Mouse (Mus musculus): ENCODE measurements around the gene Olfr477.
"Not testable (repeated sequence)": the region's sequence is repeated elsewhere in the genome, so short reads cannot be mapped to it uniquely, and the experiment has no call there.

The Olfr477 gene

GRCm38 (mm10) chr7:107986393-107986792 lies at the start of gene Olfr477:
Olfr477 (plus strand) TSS chr7:107986693.
- no peak for DNase-seq (ENCODE audit: inconsistent ontology term)

- DNase-seq (ENCODE audit: inconsistent ontology term) = not testable (repeated sequence)
Observed at GRCm38 (mm10) chr7:107952539-107952938, 34.0 kb upstream of the Olfr477 start.

DNA sequence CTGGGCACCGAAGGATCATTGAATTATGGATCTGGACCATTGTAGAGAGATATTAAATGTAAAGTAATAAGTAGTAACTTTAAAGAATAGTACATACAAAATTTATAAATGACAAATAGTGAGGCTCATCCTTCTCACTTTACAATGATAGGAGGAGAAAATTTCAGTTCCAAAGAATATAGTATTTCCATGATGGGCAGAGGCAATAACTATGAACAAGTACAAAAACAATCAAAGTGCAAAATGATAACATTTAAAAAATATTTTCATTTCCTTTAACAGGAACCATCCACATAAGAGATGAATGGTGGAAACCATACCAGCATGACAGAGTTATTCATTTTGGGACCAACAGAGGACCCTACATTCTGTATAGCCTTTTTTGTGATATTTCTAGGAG lies 32.1 kb upstream of the Olfr477 start, which contains the start of gene Olfr474:
Gene Olfr474 (plus strand): TSS at position 301 of the 400 bp plus-strand sequence.
- no peak for DNase-seq (ENCODE audit: inconsistent ontology term)

DNA sequence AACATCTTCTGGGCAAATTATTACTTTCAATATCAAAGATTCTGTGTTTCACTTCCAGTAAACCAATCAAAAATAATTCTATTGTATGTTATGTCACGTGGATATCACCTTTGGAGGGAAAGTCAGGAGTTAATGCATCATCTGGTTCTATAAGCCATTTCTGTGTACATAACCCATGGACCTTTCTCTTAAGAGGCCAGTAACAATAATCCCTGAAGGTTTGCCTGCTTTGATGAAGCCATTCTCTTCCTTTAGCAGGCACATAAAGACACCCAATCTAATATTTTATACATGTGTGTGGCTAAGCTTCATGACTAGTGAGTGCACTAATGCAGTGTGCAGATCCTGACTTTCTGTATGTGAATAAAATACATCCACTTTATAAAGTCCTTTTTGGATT lies 22.0 kb upstream of the Olfr477 start, which contains the start of gene Olfr476:
Gene Olfr476 (plus strand): TSS at position 301 of the 400 bp plus-strand sequence.
- DNase-seq (ENCODE audit: inconsistent ontology term) = no peak

GRCm38 (mm10) chr7:108014256-108014655 lies 27.8 kb downstream of the Olfr477 start:
- DNase-seq (ENCODE audit: inconsistent ontology term) = not testable (repeated sequence)

GRCm38 (mm10) chr7:108033889-108034288 lies 47.4 kb downstream of the Olfr477 start, which contains the start of gene Olfr478:
Olfr478 (minus strand) TSS chr7:108033989.
- DNase-seq (ENCODE audit: inconsistent ontology term) = no peak
